Mouse (Mus musculus) adrenal gland, postnatal 10 days (tissue): ENCODE measurements around the gene Mafg. TPM values are rescaled to one million over a fixed set of nuclear protein-coding genes. Genes with fewer than 3 reads are reported as not detected.
"Not testable (repeated sequence)": the region's sequence is repeated elsewhere in the genome, so short reads cannot be mapped to it uniquely, and the experiment has no call there.

Experiments
- DNase-seq: peaks from one replicate; pipeline ENCODE4 v3.0.0; 2021; ENCODE audit warnings: mixed read lengths
- total RNA-seq, 2 experiments: library from RNA; stranded (reverse); gene quantifications; 2 replicates each; pipeline ENCODE4 v1.2.3; 2021

The Mafg gene
- total RNA-seq, 2 experiments from 2014 or later: 41.1 to 46.5 TPM

- peak; percentile 96 for DNase-seq
Observed at GRCm38 (mm10) chr11:120598283-120598989, 35.0 kb downstream of the Mafg start, which contains the start of the genes Alyref and Anapc11. Gene Alyref (minus strand): TSS chr11:120598365. Gene Anapc11 (plus strand): TSS chr11:120598421.

- no peak for DNase-seq
Observed at GRCm38 (mm10) chr11:120597240-120598235, 35.9 kb downstream of the Mafg start.

- no peak for DNase-seq
Observed at GRCm38 (mm10) chr11:120588531-120588930, 44.9 kb downstream of the Mafg start.

GRCm38 (mm10) chr11:120583937-120584336 lies 49.5 kb downstream of the Mafg start:
- DNase-seq: no peak

GRCm38 (mm10) chr11:120582982-120583293 lies 50.5 kb downstream of the Mafg start:
- not testable (repeated sequence) for DNase-seq

GRCm38 (mm10) chr11:120582268-120582981 lies 51.0 kb downstream of the Mafg start:
- DNase-seq: peak; percentile 49

- DNase-seq: peak; percentile 93
Observed at GRCm38 (mm10) chr11:120581490-120582267, 51.7 kb downstream of the Mafg start, which contains the start of gene Arhgdia. Gene Arhgdia (minus strand): TSS chr11:120581624.

- peak; percentile 52 for DNase-seq
Observed at GRCm38 (mm10) chr11:120580871-120581331, 52.5 kb downstream of the Mafg start.

GRCm38 (mm10) chr11:120580190-120580589 lies 53.2 kb downstream of the Mafg start:
- peak; percentile 19 for DNase-seq

- DNase-seq: peak; percentile 82
Observed at GRCm38 (mm10) chr11:120579316-120580107, 53.9 kb downstream of the Mafg start.

GRCm38 (mm10) chr11:120578694-120579243 lies 54.6 kb downstream of the Mafg start:
- DNase-seq: peak; percentile 12

- DNase-seq: peak; percentile 22
Observed at GRCm38 (mm10) chr11:120578024-120578693, 55.2 kb downstream of the Mafg start.

- DNase-seq: peak; percentile 20
Observed at GRCm38 (mm10) chr11:120577211-120578023, 56.0 kb downstream of the Mafg start.

- DNase-seq: peak; percentile 11
Observed at GRCm38 (mm10) chr11:120576365-120576981, 56.9 kb downstream of the Mafg start.

GRCm38 (mm10) chr11:120575940-120576339 lies 57.5 kb downstream of the Mafg start:
- DNase-seq: no peak
